Mouse (Mus musculus) testis, adult 2 months (tissue): ENCODE results near the gene Mecp2. TPM values are rescaled to one million over a fixed set of nuclear protein-coding genes. Genes with fewer than 3 reads are reported as not detected.
"Not testable (repeated sequence)": the region's sequence is repeated elsewhere in the genome, so short reads cannot be mapped to it uniquely, and the experiment has no call there.

Experiments used
- H3K27ac ChIP-seq: fragments of 200-500 bp; 2 replicates; pipeline ENCODE4 v1.5.1; 2012; ENCODE audit warnings: low read depth, low read length; ENCODE audit not compliant: control insufficient read depth, insufficient read depth
- H3K27me3 ChIP-seq: fragments of 200-500 bp; 2 replicates; pipeline ENCODE4 v1.6.1; 2012; ENCODE audit warnings: mild to moderate bottlenecking, low read length, moderate library complexity; ENCODE audit not compliant: control insufficient read depth, insufficient read depth
- H3K36me3 ChIP-seq: fragments of 200-500 bp; 2 replicates; pipeline ENCODE4 v1.6.1; 2012; ENCODE audit warnings: mild to moderate bottlenecking, low read length; ENCODE audit not compliant: control insufficient read depth, insufficient read depth
- H3K4me1 ChIP-seq: fragments of 200-500 bp; 2 replicates; pipeline ENCODE4 v1.6.1; 2012; ENCODE audit warnings: low read length; ENCODE audit not compliant: control insufficient read depth, insufficient read depth
- H3K4me3 ChIP-seq: fragments of 200-500 bp; 2 replicates; pipeline ENCODE4 v1.5.1; 2012; ENCODE audit warnings: low read depth, mild to moderate bottlenecking, low read length, moderate library complexity, mixed read lengths; ENCODE audit not compliant: control insufficient read depth
- CTCF ChIP-seq: fragments of 200-500 bp; IDR thresholded peaks from 2 replicates; pipeline ENCODE4 v1.5.1; 2012; ENCODE audit warnings: low read depth, mild to moderate bottlenecking, inconsistent platforms, low read length, moderate library complexity; ENCODE audit not compliant: control insufficient read depth, insufficient read depth, insufficient replicate concordance
- POLR2A ChIP-seq: fragments of 200-500 bp; IDR thresholded peaks from 2 replicates; pipeline ENCODE4 v1.6.1; 2012; ENCODE audit warnings: low read depth, mild to moderate bottlenecking, inconsistent platforms, low read length, moderate library complexity; ENCODE audit not compliant: control insufficient read depth
- polyA plus RNA-seq: library from polyadenylated mRNA; depleted of rRNA; stranded (reverse); fragments of >200 nt; gene quantifications from 2 replicates; pipeline ENCODE4 v1.2.3, GENCODE M21; 2012; rRNA removed

The Mecp2 gene
- polyA plus RNA-seq, result 0.74 and 0.76 TPM in 2 replicates

- not testable (repeated sequence) for H3K4me3 ChIP-seq, H3K27me3 ChIP-seq, H3K36me3 ChIP-seq, H3K27ac ChIP-seq, H3K4me1 ChIP-seq
Observed at GRCm38 (mm10) chrX:74135263-74135662, at the start of gene Mecp2. TSS of gene Mecp2 (minus strand) at chrX:74135363.

DNA sequence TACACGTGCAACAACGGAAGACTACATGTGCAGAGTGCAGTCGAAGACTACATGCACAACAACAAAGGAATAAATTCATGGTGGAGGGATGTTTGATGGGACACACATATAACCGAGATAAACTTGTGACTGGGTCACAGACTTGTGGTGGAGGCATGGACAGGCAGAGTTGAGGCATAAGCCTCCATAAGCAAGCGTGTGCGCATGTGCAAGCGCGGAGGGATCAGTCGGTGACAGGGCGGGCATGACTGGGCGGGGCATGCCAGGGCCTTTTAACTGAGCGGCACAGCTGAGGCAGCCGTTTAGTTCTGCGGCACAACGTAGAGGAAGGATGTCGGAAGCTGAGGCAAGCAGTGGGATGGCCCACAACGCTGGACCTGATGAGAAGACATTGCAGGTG, 41.8 kb upstream of the Mecp2 start, which contains the start of gene Tktl1:
Gene Tktl1 (plus strand): TSS at position 301 of the 400 bp plus-strand sequence.
- peak; percentile 67; the same call in 1 of the 2 replicates for TF ChIP-seq POLR2A
- TF ChIP-seq CTCF, result no peak
- peak within 1 kb of the TSS; percentile 87 for H3K27ac ChIP-seq
- H3K4me1 ChIP-seq, result no peaks in the 10 kb centered on the region
- no peaks in the 10 kb centered on the region for H3K27me3 ChIP-seq
- peak within 1 kb of the TSS; percentile 88 for H3K4me3 ChIP-seq
- H3K36me3 ChIP-seq, result no peaks in the 10 kb centered on the region

- Histone ChIP-seq H3K4me1 (no peaks in the 10 kb centered on the region), H3K27me3 (no peaks in the 10 kb centered on the region), H3K27ac (no peak within 1 kb of the TSS), H3K36me3 (no peaks in the 10 kb centered on the region), H3K4me3 (no peak within 1 kb of the TSS)
- TF ChIP-seq POLR2A, result no peak
- no peak for TF ChIP-seq CTCF
Observed at GRCm38 (mm10) chrX:74167738-74168137, 32.6 kb upstream of the Mecp2 start, which contains the start of gene Tex28. TSS of gene Tex28 (minus strand) at chrX:74167838.

- Histone ChIP-seq H3K4me3 (no peak within 1 kb of the TSS), H3K27ac (no peak within 1 kb of the TSS), H3K27me3 (no peaks in the 10 kb centered on the region), H3K4me1 (no peaks in the 10 kb centered on the region), H3K36me3 (no peaks in the 10 kb centered on the region)
- no peak for TF ChIP-seq POLR2A
- no peak for TF ChIP-seq CTCF
Observed at GRCm38 (mm10) chrX:74127164-74127563, 8.0 kb downstream of the Mecp2 start, which contains the start of gene Opn1mw. TSS of gene Opn1mw (plus strand) at chrX:74127464.

DNA sequence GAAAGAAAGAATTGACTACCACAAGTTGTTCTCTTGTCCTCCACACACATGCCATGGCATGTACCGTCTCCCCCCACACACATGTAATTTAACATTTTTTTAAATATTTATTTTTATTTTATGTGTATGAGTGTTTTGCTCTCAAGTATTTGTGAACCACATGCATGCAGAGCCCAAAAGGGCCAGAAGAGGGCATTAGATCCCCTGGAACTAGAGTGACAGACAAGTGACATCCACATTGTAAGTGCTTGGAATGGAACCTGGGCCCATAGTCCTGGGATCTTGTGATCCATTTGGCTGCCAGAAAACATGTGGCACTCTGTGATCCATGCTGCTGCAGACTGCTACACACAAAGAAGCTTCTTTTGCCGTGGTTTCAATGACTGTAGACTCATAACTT, 10.2 kb downstream of the Mecp2 start:
- Histone ChIP-seq H3K27me3 (no peaks in the 10 kb centered on the region), H3K36me3 (no peaks in the 10 kb centered on the region), H3K27ac (no peak overlapping the region), H3K4me3 (no peak overlapping the region), H3K4me1 (no peaks in the 10 kb centered on the region)
- no peak for TF ChIP-seq CTCF
- no peak for TF ChIP-seq POLR2A

- Histone ChIP-seq H3K27ac (no peak overlapping the region), H3K27me3 (no peaks in the 10 kb centered on the region), H3K4me1 (no peaks in the 10 kb centered on the region), H3K36me3 (no peaks in the 10 kb centered on the region), H3K4me3 (no peak overlapping the region)
- TF ChIP-seq POLR2A, result no peak
- TF ChIP-seq CTCF, result no peak
Observed at GRCm38 (mm10) chrX:74115511-74115910, 19.7 kb downstream of the Mecp2 start.

DNA sequence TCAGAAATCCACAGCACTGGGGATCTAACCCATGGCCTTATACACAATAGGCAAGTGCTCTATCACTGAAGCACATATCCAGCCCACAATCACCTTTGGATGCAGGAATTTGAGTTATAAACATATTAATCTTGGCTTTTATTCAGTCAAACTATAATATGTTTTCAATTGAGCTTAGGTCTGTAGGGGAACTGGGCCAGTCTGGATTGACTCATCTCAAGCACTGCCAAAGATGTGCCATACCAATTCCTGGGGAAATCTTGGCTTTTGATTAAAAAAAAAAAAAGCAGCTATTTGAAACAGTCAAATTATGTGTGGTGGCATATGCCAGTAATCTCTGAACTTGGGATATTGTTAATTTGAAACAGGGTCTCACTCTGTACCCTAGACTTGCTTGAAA, 21.1 kb downstream of the Mecp2 start:
- Histone ChIP-seq H3K27me3 (no peaks in the 10 kb centered on the region), H3K36me3 (no peaks in the 10 kb centered on the region), H3K27ac (no peak overlapping the region), H3K4me3 (no peak overlapping the region), H3K4me1 (no peaks in the 10 kb centered on the region)
- TF ChIP-seq POLR2A (no peak), CTCF (no peak)

DNA sequence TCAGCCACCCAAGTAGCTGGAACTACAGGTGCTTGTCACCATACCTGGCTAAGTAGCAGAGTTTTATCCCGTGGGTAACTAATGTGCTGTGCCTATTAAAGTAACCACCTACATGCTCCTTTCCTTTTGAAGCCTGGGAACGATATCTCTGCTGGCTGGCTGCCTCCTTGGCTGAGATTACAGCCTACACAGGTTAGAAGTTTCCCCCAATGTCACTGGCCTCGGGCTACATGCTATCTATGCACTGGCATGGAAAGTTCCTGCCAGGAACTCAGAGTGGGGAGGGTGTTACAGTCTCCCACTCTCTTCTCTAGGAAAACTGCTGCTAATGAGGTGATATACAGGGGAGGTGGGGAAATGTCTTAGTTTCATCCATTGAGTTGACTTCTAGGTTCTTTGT, 26.4 kb downstream of the Mecp2 start:
- H3K27ac ChIP-seq, result no peak overlapping the region
- H3K36me3 ChIP-seq, result no peaks in the 10 kb centered on the region
- no peak overlapping the region for H3K4me3 ChIP-seq
- TF ChIP-seq POLR2A (no peak), CTCF (no peak)
- H3K27me3 ChIP-seq, result no peaks in the 10 kb centered on the region
- H3K4me1 ChIP-seq, result no peaks in the 10 kb centered on the region
